Mouse (Mus musculus): ENCODE measurements around the gene Vgll3.

GRCm38 (mm10) chr16:65850126-65850525 lies 35.1 kb downstream of the Vgll3 start:
- no peak for TF ChIP-seq CTCF (IDR thresholded peaks at IDR 0.05; ENCODE audit: control insufficient read depth, insufficient read depth, insufficient replicate concordance, low read depth, low read length)
- TF ChIP-seq POLR2A (IDR thresholded peaks at IDR 0.05; ENCODE audit: control insufficient read depth, low read depth, low read length), result no peak
